Mouse (Mus musculus): Measurements from ENCODE around the gene Fam3b.

DNA sequence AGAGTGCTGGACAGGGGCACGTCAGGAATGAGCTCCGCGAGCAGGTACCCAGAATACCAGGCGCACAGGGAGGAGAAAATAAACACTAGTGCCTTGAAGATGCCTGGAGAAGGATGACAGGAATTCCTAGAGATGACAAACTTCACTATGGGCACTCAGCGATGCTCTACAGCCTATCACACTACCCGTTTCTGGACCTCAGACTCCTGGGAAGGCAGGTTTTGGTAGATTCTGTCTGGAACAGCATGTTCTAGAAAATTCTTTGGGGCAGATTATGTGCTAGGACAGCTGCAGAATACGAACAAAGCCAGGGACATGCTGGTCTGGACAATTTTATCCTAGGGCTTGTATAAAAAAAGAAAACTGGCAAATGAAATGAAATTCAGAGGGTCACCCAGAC, 13.7 kb downstream of the Fam3b start:
- TF ChIP-seq CTCF (IDR thresholded peaks at IDR 0.05; ENCODE audit: low read depth) = no peak
- no peak for TF ChIP-seq EP300 (optimal IDR thresholded peaks at IDR 0.05)
